Mouse (Mus musculus) lung, adult 18-20 months (tissue): ENCODE measurements at regions not wholly inside any gene's neighbourhood (a gene's known extent, or its start where the extent isn't known, plus 50 kb on each side); places are given as distances from the start of the nearest gene placed in this dataset.

Source experiments
- DNase-seq, 2 experiments: peaks; one replicate each; pipeline ENCODE4 v3.0.0; 2022; ENCODE audit warnings: mixed read lengths in 2 of 2

- DNase-seq, result no peak
Measured at GRCm38 (mm10) chr1:41420489-41421327, 615.3 kb downstream of the Tmem182 start.

GRCm38 (mm10) chr1:41427853-41428252, 622.5 kb downstream of the Tmem182 start:
- peak in 1 of 2 experiments; percentile 4 for DNase-seq

- DNase-seq, result no peak
Measured at GRCm38 (mm10) chr1:41431127-41431690, 625.8 kb downstream of the Tmem182 start.

GRCm38 (mm10) chr1:41435379-41435778, 630.0 kb downstream of the Tmem182 start:
- DNase-seq, result no peak

- no peak for DNase-seq
Measured at GRCm38 (mm10) chr1:41449972-41450371, 644.6 kb downstream of the Tmem182 start.
